Mouse (Mus musculus): ENCODE measurements around the gene Clgn. TPM values are rescaled to one million over a fixed set of nuclear protein-coding genes. Genes with fewer than 3 reads are reported as not detected.

Gene Clgn
- not detected for polyA plus RNA-seq (2017; shearing (Covaris generic))

- no peak for ATAC-seq
Measured at GRCm38 (mm10) chr8:83389316-83390005, at the start of gene Clgn. Clgn (plus strand) TSS chr8:83389867.

- no peak for ATAC-seq
Measured at GRCm38 (mm10) chr8:83342076-83342475, 47.6 kb upstream of the Clgn start.

- ATAC-seq, result no peak
Measured at GRCm38 (mm10) chr8:83342693-83343092, 47.0 kb upstream of the Clgn start.

- ATAC-seq, result no peak
Measured at GRCm38 (mm10) chr8:83348263-83348662, 41.4 kb upstream of the Clgn start, which contains the start of gene Mgat4d. Mgat4d (plus strand) TSS chr8:83348471.

DNA sequence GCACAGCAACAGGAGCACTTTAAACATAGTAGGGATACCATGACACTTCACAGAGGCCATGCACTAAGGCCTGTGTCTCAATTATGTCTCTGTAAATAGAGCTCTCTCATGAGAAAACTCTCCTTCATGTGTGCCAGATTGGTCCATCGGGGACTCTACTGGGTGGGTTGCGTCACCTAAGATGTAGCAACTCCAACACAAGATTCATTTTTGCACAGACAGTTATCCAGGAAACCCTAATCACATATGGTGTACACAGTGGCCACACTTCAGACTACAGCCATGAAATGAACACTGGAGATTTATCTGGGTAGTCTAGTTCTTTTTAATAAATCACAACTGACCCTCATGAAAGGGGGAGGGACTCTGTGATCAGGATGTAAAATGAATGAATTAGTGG, 38.4 kb upstream of the Clgn start:
- ATAC-seq, result no peak

- ATAC-seq, result no peak
Measured at GRCm38 (mm10) chr8:83363156-83363769, 26.4 kb upstream of the Clgn start.

DNA sequence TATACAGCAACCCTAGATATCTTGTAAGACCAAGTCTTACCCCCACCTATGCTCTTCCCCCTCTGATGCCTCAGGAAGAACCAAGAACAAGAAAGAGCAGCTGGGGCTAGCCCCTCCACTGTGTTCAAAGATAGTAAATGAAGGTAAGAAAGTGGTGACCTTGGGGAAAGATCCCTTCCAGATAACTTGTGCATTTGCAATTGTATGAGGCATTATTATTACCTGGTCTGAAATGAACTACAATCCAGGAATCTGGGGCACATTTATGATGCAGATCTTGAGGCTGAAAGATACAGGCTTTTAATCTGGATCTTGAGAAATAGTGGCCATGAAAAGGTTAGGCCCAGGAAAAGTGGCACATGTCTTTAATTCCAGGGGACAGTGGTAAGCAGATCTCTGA, 12.4 kb upstream of the Clgn start:
- no peak for ATAC-seq

DNA sequence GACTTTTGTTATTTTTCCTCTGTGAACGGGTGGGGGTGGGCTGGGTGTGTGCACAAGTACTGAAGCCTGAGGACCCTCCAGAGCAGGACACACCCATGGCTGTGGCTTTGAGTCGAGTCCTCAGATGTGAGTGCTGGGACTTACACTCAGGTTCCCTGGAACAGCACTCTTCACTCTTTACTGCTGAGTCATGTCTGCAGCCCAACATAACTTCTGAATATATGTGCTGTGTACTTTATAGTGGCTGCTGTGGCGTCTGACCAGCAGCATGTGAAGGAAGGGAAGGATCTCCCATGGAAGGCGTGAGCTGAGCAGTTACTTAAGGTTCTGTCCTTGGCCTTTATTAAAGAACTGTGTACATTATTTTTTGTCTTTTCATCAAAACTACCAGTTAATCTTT, 9.5 kb upstream of the Clgn start:
- no peak for ATAC-seq

DNA sequence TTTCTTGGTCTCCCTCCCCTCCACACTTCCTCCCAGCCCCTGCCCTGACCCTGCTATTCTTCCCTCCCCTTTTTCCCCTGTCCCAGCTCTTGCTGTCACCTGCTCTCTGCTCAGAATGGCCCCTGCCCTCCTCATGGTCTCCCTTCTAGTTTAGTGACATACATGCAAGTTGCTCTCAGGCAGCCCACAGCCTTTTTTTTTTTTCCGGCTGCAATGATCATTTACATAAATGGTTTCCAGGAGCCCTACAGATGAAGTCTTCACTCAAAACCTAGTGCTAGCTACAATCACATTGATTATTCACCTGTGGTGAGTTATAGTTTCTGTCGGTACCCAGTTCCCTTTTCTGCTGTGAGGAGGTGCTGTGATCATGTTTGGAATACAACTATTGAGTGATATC, 8.7 kb upstream of the Clgn start:
- no peak for ATAC-seq

- no peak for ATAC-seq
Measured at GRCm38 (mm10) chr8:83382850-83383249, 6.8 kb upstream of the Clgn start.

- ATAC-seq, result no peak
Measured at GRCm38 (mm10) chr8:83390006-83390701, 487 bp downstream of the Clgn start.

DNA sequence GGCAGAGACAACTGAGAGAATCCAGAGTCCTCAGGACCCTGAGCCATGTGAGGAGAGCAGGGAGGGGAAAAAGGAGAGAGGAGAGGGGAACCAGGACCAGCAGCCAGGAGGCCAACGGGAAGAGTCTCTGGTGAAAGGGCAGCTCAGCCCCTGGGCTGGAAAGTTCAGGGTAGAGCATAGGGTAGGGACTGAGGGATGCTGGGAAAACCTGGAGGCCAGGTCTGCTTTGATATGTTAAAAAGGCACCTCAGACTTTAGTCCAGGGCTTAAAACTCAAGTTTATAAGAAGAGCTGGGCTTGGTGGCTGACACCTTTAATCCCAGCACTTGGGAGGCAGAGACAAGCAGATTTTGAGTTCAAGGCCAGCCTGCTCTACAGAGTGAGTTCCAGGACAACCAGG, 2.9 kb downstream of the Clgn start:
- ATAC-seq, result no peak

- ATAC-seq, result no peak
Measured at GRCm38 (mm10) chr8:83394325-83394724, 4.7 kb downstream of the Clgn start.

- no peak for ATAC-seq
Measured at GRCm38 (mm10) chr8:83396680-83397079, 7.0 kb downstream of the Clgn start.

DNA sequence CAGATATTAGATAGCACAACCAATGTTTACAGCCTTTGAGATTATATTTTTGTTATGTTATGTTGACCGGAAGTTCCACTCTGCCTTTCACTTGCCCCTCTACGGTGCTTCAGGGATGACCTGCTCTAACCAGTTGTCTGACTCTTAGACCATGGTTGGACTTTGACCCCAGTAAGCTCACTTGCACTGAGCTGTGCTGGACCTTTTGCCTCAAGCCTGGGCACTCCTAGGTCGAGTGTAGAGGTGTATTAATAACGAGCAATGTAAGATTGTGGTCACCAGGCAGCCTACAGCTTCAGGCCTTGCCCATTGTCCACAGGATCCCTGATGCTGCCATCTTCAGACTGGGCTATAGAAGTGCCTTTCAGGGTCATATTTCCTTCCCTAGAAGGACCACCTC, 8.1 kb downstream of the Clgn start:
- ATAC-seq, result no peak

DNA sequence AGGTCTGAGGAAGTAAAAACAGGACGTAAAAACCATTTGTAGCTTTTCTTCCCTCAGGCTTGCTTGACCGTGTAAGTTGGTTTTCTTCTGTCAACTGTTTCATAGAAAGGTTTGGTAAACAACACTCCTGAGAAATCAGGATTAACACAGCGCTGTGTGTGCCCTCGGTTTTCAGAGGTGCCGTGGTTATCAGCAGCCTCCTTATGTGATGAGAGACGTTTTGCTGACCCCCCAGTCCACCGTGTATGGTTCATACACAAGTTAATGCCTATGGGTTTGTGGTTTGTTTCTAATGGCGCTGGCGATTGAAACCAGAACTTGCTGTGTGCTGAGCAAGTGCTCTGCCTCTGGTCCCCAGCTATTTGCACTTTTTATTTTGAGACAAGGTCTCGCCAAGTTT, 15.9 kb downstream of the Clgn start:
- no peak for ATAC-seq

DNA sequence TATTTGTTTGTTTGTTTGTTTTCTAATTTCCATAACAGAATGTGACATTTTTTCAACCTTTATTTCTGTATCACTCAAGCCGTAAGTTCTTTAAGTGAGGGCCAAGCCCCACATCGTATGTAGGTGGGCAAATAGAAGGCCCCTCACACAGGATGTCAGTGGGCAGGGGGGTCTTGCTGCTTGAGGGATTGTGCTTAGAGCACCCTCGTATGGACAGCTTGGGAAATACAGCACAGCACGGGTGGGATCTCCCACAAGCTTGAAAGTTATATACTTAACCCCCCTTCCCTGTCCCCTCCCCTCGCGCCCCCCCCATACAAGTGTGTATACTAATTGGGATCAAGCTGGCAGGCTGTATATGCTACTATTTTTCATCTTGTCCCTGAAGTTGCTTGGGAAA, 17.2 kb downstream of the Clgn start:
- ATAC-seq, result no peak

GRCm38 (mm10) chr8:83408496-83408895, 18.8 kb downstream of the Clgn start:
- no peak for ATAC-seq

- no peak for ATAC-seq
Measured at GRCm38 (mm10) chr8:83416878-83417277, 27.2 kb downstream of the Clgn start.

DNA sequence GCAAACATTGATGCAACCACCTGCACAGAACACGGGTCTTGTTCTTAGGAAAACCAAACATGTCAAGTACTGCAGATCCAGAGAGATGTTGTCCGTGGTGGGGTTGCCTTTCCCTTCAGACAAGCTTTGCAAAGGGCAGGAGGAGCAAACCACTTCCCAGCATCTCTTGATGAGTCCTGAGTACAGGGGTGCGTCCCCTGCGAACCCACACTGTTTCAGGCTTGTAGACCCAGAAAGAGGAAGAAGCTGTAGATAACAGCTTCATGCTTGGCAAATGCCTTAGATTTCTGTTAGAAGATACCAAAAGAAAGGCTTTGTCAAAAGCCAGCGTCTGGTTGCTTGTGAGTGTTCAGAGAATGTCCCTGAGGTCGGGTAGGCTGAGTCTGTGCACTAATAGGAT, 28.3 kb downstream of the Clgn start:
- ATAC-seq, result no peak

DNA sequence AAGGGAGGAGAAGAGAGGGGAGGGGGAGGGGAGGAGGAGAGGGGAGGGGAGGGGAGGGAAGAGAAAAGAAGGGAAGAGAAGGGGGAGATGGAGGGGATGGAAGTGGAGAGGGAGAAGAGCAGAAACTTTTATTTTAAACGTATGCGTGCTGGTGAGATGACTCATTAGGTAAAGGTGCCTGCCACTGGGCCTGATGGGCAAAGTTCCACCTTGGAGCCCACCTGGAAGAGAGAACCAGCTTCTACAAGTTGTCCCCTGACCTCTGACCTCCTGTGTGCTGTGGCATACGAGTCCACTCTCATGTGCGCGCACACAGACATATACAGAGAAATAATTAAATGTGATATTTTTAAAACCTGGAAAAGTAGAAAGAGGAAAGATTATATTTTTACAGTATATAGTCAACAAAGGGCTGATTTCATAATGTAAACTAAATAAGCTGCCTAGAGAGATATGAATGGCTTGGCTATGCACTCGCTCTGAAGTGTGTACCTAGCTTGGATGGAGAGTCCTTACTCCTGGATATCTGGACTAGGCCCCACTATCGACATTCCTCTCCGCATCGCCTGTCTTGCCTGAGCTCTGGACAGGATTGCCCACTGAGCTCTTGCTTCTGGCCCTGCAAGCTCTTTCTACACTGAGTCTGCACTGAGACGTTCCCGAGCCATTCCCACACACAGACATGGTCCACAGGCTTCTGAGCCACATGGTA, 29.3 kb downstream of the Clgn start:
- no peak for ATAC-seq

DNA sequence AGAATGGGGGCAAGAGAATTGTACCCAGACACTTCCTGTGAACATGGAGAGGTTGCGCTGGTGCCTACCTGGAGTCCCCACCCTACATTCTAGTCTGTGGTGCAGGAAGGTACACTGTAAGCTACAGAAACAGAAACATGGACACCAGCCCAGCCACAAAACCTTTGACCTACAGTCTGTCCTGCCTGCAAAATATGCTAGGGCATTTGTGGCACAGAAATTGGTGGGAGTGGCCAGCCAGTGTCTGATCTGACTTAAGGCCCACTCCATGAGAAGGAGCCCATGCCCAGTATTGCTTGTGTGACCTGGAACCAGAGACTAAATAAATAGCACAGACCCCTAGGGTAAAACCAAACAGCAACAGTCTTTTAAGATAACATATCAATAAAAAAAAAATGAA, 31.7 kb downstream of the Clgn start:
- no peak for ATAC-seq

All from CD4-positive, CD25-positive, alpha-beta regulatory T cell, adult 4 months (primary cell).